Mouse (Mus musculus): Measurements from ENCODE around the gene Ninj2. TPM values are rescaled to one million over a fixed set of nuclear protein-coding genes. Genes with fewer than 3 reads are reported as not detected.

Ninj2 gene
- 0.26 and 0.62 TPM in 2 replicates for polyA plus RNA-seq (2015; fragmentation: Nextera tagmentation; extraction: Ambion mirVana)

GRCm38 (mm10) chr6:120093100-120093499 is at the start of gene Ninj2:
Ninj2 (plus strand) TSS chr6:120093350.
- Histone ChIP-seq H3K9me3 (no peaks in the 10 kb centered on the region), H3K36me3 (no peaks in the 10 kb centered on the region), H3K4me1 (no peaks in the 10 kb centered on the region), H3K4me2 (no peak within 1 kb of the TSS), H3K27me3 (no peaks in the 10 kb centered on the region), H3K9ac (no peak within 1 kb of the TSS), H3K27ac (no peak within 1 kb of the TSS), H3K4me3 (no peak within 1 kb of the TSS)
- 71% methylated on average over 11 of the region's 11 CpGs for WGBS
- no peak for ATAC-seq (ENCODE audit: borderline replicate concordance, extremely low read depth, low FRiP score, low TSS enrichment)

GRCm38 (mm10) chr6:120045406-120045805 is 47.7 kb upstream of the Ninj2 start:
- 71% methylated on average over 4 of the region's 4 CpGs for WGBS

GRCm38 (mm10) chr6:120047705-120048292 is 45.4 kb upstream of the Ninj2 start:
- Histone ChIP-seq H3K4me3 (no peak overlapping the region), H3K27ac (no peak overlapping the region), H3K9ac (no peak overlapping the region), H3K4me1 (no peaks in the 10 kb centered on the region), H3K9me3 (no peaks in the 10 kb centered on the region), H3K27me3 (no peaks in the 10 kb centered on the region), H3K4me2 (no peak overlapping the region), H3K36me3 (no peaks in the 10 kb centered on the region)
- ATAC-seq (ENCODE audit: borderline replicate concordance, extremely low read depth, low FRiP score, low TSS enrichment): no peak
- 53% methylated on average over 7 of the region's 7 CpGs for WGBS

More at GRCm38 (mm10) chr6:120045406-120045805, 47.7 kb upstream of the Ninj2 start:
- no peak overlapping the region for H3K9ac ChIP-seq
- no peak for ATAC-seq (ENCODE audit: borderline replicate concordance, extremely low read depth, low FRiP score, low TSS enrichment)
- no peak overlapping the region for H3K4me3 ChIP-seq
- H3K36me3 ChIP-seq: no peaks in the 10 kb centered on the region
- no peaks in the 10 kb centered on the region for H3K4me1 ChIP-seq
- no peaks in the 10 kb centered on the region for H3K9me3 ChIP-seq
- no peak overlapping the region for H3K4me2 ChIP-seq
- H3K27me3 ChIP-seq: no peaks in the 10 kb centered on the region
- H3K27ac ChIP-seq: no peak overlapping the region

GRCm38 (mm10) chr6:120054412-120054811 is 38.7 kb upstream of the Ninj2 start:
- no peaks in the 10 kb centered on the region for H3K4me1 ChIP-seq
- no peak overlapping the region for H3K9ac ChIP-seq
- WGBS: 78% methylated on average over 6 of the region's 6 CpGs
- H3K4me2 ChIP-seq: no peak overlapping the region
- no peaks in the 10 kb centered on the region for H3K36me3 ChIP-seq
- no peaks in the 10 kb centered on the region for H3K27me3 ChIP-seq
- no peak for ATAC-seq (ENCODE audit: borderline replicate concordance, extremely low read depth, low FRiP score, low TSS enrichment)
- no peaks in the 10 kb centered on the region for H3K9me3 ChIP-seq
- H3K4me3 ChIP-seq: no peak overlapping the region
- H3K27ac ChIP-seq: no peak overlapping the region

- 69% methylated on average over 2 of the region's 2 CpGs for WGBS
Observed at GRCm38 (mm10) chr6:120055666-120056540, 37.2 kb upstream of the Ninj2 start.

GRCm38 (mm10) chr6:120062934-120063333 is 30.2 kb upstream of the Ninj2 start:
- H3K4me3 ChIP-seq: no peak overlapping the region
- H3K9ac ChIP-seq: no peak overlapping the region
- 76% methylated on average over 5 of the region's 5 CpGs for WGBS
- no peak overlapping the region for H3K4me2 ChIP-seq
- no peaks in the 10 kb centered on the region for H3K36me3 ChIP-seq
- no peaks in the 10 kb centered on the region for H3K9me3 ChIP-seq
- ATAC-seq (ENCODE audit: borderline replicate concordance, extremely low read depth, low FRiP score, low TSS enrichment): no peak
- no peaks in the 10 kb centered on the region for H3K4me1 ChIP-seq
- no peak overlapping the region for H3K27ac ChIP-seq
- H3K27me3 ChIP-seq: no peaks in the 10 kb centered on the region

More at GRCm38 (mm10) chr6:120055666-120056540, 37.2 kb upstream of the Ninj2 start:
- Histone ChIP-seq H3K9ac (no peak overlapping the region), H3K36me3 (no peaks in the 10 kb centered on the region), H3K4me2 (no peak overlapping the region), H3K4me3 (no peak overlapping the region), H3K4me1 (no peaks in the 10 kb centered on the region), H3K9me3 (no peaks in the 10 kb centered on the region), H3K27me3 (no peaks in the 10 kb centered on the region), H3K27ac (no peak overlapping the region)
- no peak for ATAC-seq (ENCODE audit: borderline replicate concordance, extremely low read depth, low FRiP score, low TSS enrichment)

- no peak overlapping the region for H3K27ac ChIP-seq
- H3K4me1 ChIP-seq: no peaks in the 10 kb centered on the region
- H3K4me2 ChIP-seq: no peak overlapping the region
- 29% methylated on average over 2 of the region's 2 CpGs for WGBS
- H3K4me3 ChIP-seq: no peak overlapping the region
- no peaks in the 10 kb centered on the region for H3K36me3 ChIP-seq
- H3K9ac ChIP-seq: no peak overlapping the region
- no peaks in the 10 kb centered on the region for H3K27me3 ChIP-seq
- no peak for ATAC-seq (ENCODE audit: borderline replicate concordance, extremely low read depth, low FRiP score, low TSS enrichment)
- H3K9me3 ChIP-seq: no peaks in the 10 kb centered on the region
Observed at GRCm38 (mm10) chr6:120064627-120065026, 28.5 kb upstream of the Ninj2 start.

- 55% methylated on average over 6 of the region's 6 CpGs for WGBS
Observed at GRCm38 (mm10) chr6:120065552-120066177, 27.5 kb upstream of the Ninj2 start.

GRCm38 (mm10) chr6:120069546-120069945 is 23.6 kb upstream of the Ninj2 start:
- no peaks in the 10 kb centered on the region for H3K27me3 ChIP-seq
- H3K4me3 ChIP-seq: no peak overlapping the region
- no peak overlapping the region for H3K27ac ChIP-seq
- no peaks in the 10 kb centered on the region for H3K9me3 ChIP-seq
- H3K36me3 ChIP-seq: no peaks in the 10 kb centered on the region
- H3K9ac ChIP-seq: no peak overlapping the region
- H3K4me2 ChIP-seq: no peak overlapping the region
- WGBS: 90% methylated on average over 3 of the region's 3 CpGs
- no peak for ATAC-seq (ENCODE audit: borderline replicate concordance, extremely low read depth, low FRiP score, low TSS enrichment)
- no peaks in the 10 kb centered on the region for H3K4me1 ChIP-seq

More at GRCm38 (mm10) chr6:120065552-120066177, 27.5 kb upstream of the Ninj2 start:
- Histone ChIP-seq H3K27me3 (no peaks in the 10 kb centered on the region), H3K27ac (no peak overlapping the region), H3K9me3 (no peaks in the 10 kb centered on the region), H3K4me3 (no peak overlapping the region), H3K36me3 (no peaks in the 10 kb centered on the region), H3K4me1 (no peaks in the 10 kb centered on the region), H3K4me2 (no peak overlapping the region), H3K9ac (no peak overlapping the region)
- ATAC-seq (ENCODE audit: borderline replicate concordance, extremely low read depth, low FRiP score, low TSS enrichment): no peak

- Histone ChIP-seq H3K27ac (no peak overlapping the region), H3K27me3 (no peaks in the 10 kb centered on the region), H3K4me3 (no peak overlapping the region), H3K4me1 (no peaks in the 10 kb centered on the region), H3K36me3 (no peaks in the 10 kb centered on the region), H3K4me2 (no peak overlapping the region), H3K9me3 (no peaks in the 10 kb centered on the region), H3K9ac (no peak overlapping the region)
- WGBS: 69% methylated on average over 2 of the region's 2 CpGs
- no peak for ATAC-seq (ENCODE audit: borderline replicate concordance, extremely low read depth, low FRiP score, low TSS enrichment)
Observed at GRCm38 (mm10) chr6:120072630-120073029, 20.5 kb upstream of the Ninj2 start.

- WGBS: 57% methylated on average over 6 of the region's 6 CpGs
- Histone ChIP-seq H3K36me3 (no peaks in the 10 kb centered on the region), H3K9ac (no peak overlapping the region), H3K27ac (no peak overlapping the region), H3K9me3 (no peaks in the 10 kb centered on the region), H3K4me1 (no peaks in the 10 kb centered on the region), H3K27me3 (no peaks in the 10 kb centered on the region), H3K4me3 (no peak overlapping the region), H3K4me2 (no peak overlapping the region)
- ATAC-seq (ENCODE audit: borderline replicate concordance, extremely low read depth, low FRiP score, low TSS enrichment): no peak
Observed at GRCm38 (mm10) chr6:120076619-120077450, 16.3 kb upstream of the Ninj2 start.

Data from lung, embryonic 15.5 days (tissue).